Mouse (Mus musculus): Measurements from ENCODE around the gene Prkd3. TPM values are rescaled to one million over a fixed set of nuclear protein-coding genes. Genes with fewer than 3 reads are reported as not detected.

Gene Prkd3
- total and polyA plus RNA-seq, 3 experiments: 4.8 to 5.7 TPM; not detected in 1

- Histone ChIP-seq H3K36me3 (ENCODE audit: control insufficient read depth in 1 of 2, insufficient read depth in 2 of 2, low read length in 2 of 2) (no peaks in the 10 kb centered on the region), H3K27ac (ENCODE audit: control insufficient read depth, low read depth, low read length) (no peak overlapping the region), H3K9me3 (replicated peaks; ENCODE audit: insufficient read depth, low read length) (no peaks in the 10 kb centered on the region), H3K79me2 (ENCODE audit: control insufficient read depth, insufficient read depth, low read length, poor library complexity) (no peaks in the 10 kb centered on the region), H3K4me3 (ENCODE audit: control insufficient read depth in 1 of 2, insufficient read depth in 1 of 2, low read depth in 2 of 2, low read length in 2 of 2) (no peak overlapping the region), H3K4me1 (ENCODE audit: control insufficient read depth in 1 of 2, insufficient read depth in 2 of 2, low read length in 2 of 2) (no peaks in the 10 kb centered on the region), H3K9ac (ENCODE audit: control insufficient read depth, low read depth, low read length, poor library complexity, severe bottlenecking) (no peak overlapping the region), H3K27me3 (ENCODE audit: control insufficient read depth in 1 of 2, insufficient read depth in 2 of 2, low read length in 2 of 2) (no peaks in the 10 kb centered on the region)
- no peak for TF ChIP-seq EP300 (IDR thresholded peaks at IDR 0.05; ENCODE audit: low read depth in 1 of 2, low read length in 2 of 2)
- no peak for TF ChIP-seq TBP (IDR thresholded peaks at IDR 0.05; ENCODE audit: low read depth, low read length)
- no peak for TF ChIP-seq MYC (IDR thresholded peaks at IDR 0.05; ENCODE audit: low read depth, low read length)
- TF ChIP-seq POLR2AphosphoS5 (IDR thresholded peaks at IDR 0.05; ENCODE audit: borderline replicate concordance, low read depth, low read length): no peak
- TF ChIP-seq ZNF384 (IDR thresholded peaks at IDR 0.05; ENCODE audit: low read depth, low read length): no peak
- no peak for TF ChIP-seq JUND (IDR thresholded peaks at IDR 0.05; ENCODE audit: low read depth, low read length)
- TF ChIP-seq MAFK (IDR thresholded peaks at IDR 0.05; ENCODE audit: borderline replicate concordance, low read depth, low read length): no peak
- no peak for TF ChIP-seq GABPA (IDR thresholded peaks at IDR 0.05; ENCODE audit: low read depth, low read length)
- no peak for TF ChIP-seq TAL1 (IDR thresholded peaks at IDR 0.05; ENCODE audit: low read length)
- no peak for TF ChIP-seq RCOR1 (IDR thresholded peaks at IDR 0.05; ENCODE audit: low read depth, low read length)
- no peak for TF ChIP-seq MXI1 (IDR thresholded peaks at IDR 0.05; ENCODE audit: low read depth, low read length)
- DNase-seq (ENCODE audit: low read depth, low spot score): no peak
Measured at GRCm38 (mm10) chr17:78951225-78951624, 69.4 kb downstream of the Prkd3 start.

- H3K27ac ChIP-seq (ENCODE audit: control insufficient read depth, low read depth, low read length): no peak overlapping the region
- peaks cover 0 to 6% of the 10 kb centered on the region in 2 experiments; a peak in 2 of 4 replicates for H3K36me3 ChIP-seq (ENCODE audit: control insufficient read depth in 1 of 2, insufficient read depth in 2 of 2, low read length in 2 of 2)
- no peak overlapping the region for H3K9ac ChIP-seq (ENCODE audit: control insufficient read depth, low read depth, low read length, poor library complexity, severe bottlenecking)
- H3K4me1 ChIP-seq (ENCODE audit: control insufficient read depth in 1 of 2, insufficient read depth in 2 of 2, low read length in 2 of 2): peaks cover 3 to 7% of the 10 kb centered on the region in 2 experiments; a peak in 3 of 4 replicates
- H3K27me3 ChIP-seq (ENCODE audit: control insufficient read depth in 1 of 2, insufficient read depth in 2 of 2, low read length in 2 of 2): no peaks in the 10 kb centered on the region
- H3K9me3 ChIP-seq (replicated peaks; ENCODE audit: insufficient read depth, low read length): no peaks in the 10 kb centered on the region
- TF ChIP-seq ZNF384 (IDR thresholded peaks at IDR 0.05; ENCODE audit: low read depth, low read length): no peak
- no peak for TF ChIP-seq TBP (IDR thresholded peaks at IDR 0.05; ENCODE audit: low read depth, low read length)
- TF ChIP-seq UBTF (IDR thresholded peaks at IDR 0.05; ENCODE audit: borderline replicate concordance, insufficient read depth, low read depth, low read length): no peak
- TF ChIP-seq HCFC1 (IDR thresholded peaks at IDR 0.05; ENCODE audit: low read depth, low read length): no peak
- no peak for DNase-seq (ENCODE audit: low read depth, low spot score)
- H3K4me3 ChIP-seq (ENCODE audit: control insufficient read depth in 1 of 2, insufficient read depth in 1 of 2, low read depth in 2 of 2, low read length in 2 of 2): no peak overlapping the region
- no peaks in the 10 kb centered on the region for H3K79me2 ChIP-seq (ENCODE audit: control insufficient read depth, insufficient read depth, low read length, poor library complexity)
Measured at GRCm38 (mm10) chr17:78942579-78942978, 78.0 kb downstream of the Prkd3 start.

DNA sequence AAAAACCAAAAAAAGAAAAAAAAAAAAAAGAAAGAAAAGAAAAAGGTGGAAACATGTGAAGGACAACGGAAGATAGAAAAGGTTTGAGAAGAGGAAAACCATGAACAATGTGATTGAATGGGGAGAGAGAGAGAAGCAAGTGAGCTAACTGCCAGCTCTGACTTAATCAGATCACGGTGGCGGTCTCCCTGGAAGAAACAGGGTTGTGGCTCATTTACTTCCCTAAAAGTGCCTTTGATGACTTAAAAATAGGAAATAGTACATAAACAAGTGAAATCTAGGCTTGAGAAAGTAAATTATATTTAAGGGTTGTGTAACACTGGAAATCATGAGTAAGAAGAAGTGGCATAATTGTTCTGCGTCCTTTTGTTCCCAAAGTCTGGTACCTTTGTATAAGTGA is 81.7 kb downstream of the Prkd3 start:
- H3K4me3 ChIP-seq (ENCODE audit: control insufficient read depth in 1 of 2, insufficient read depth in 1 of 2, low read depth in 2 of 2, low read length in 2 of 2): no peak overlapping the region
- H3K9ac ChIP-seq (ENCODE audit: control insufficient read depth, low read depth, low read length, poor library complexity, severe bottlenecking): no peak overlapping the region
- DNase-seq (ENCODE audit: low read depth, low spot score): peak; percentile 78
- TF ChIP-seq GATA1 (IDR thresholded peaks at IDR 0.05; ENCODE audit: low read depth, low read length): peak; percentile 37; the same call in 1 of the 2 replicates
- peak; percentile 64; the same call in 1 of the 2 replicates for TF ChIP-seq MXI1 (IDR thresholded peaks at IDR 0.05; ENCODE audit: low read depth, low read length)
- peak; percentile 53; the same call in 1 of the 2 replicates for TF ChIP-seq ETS1 (IDR thresholded peaks at IDR 0.05; ENCODE audit: low read depth, low read length)
- no peak; a peak in 1 of 4 replicates for TF ChIP-seq EP300 (IDR thresholded peaks at IDR 0.05; ENCODE audit: low read depth in 1 of 2, low read length in 2 of 2)
- peak; percentile 55; the same call in 1 of the 2 replicates for TF ChIP-seq SIN3A (IDR thresholded peaks at IDR 0.05; ENCODE audit: low read length)
- TF ChIP-seq ZMIZ1 (IDR thresholded peaks at IDR 0.05; ENCODE audit: low read depth, low read length): no peak
- TF ChIP-seq RCOR1 (IDR thresholded peaks at IDR 0.05; ENCODE audit: low read depth, low read length): peak; percentile 79
- no peak for TF ChIP-seq NRF1 (IDR thresholded peaks at IDR 0.05; ENCODE audit: insufficient read depth, low read depth, low read length, poor library complexity, severe bottlenecking)
- no peak overlapping the region for H3K27ac ChIP-seq (ENCODE audit: control insufficient read depth, low read depth, low read length)
- peaks cover 8 to 11% of the 10 kb centered on the region in 2 experiments for H3K4me1 ChIP-seq (ENCODE audit: control insufficient read depth in 1 of 2, insufficient read depth in 2 of 2, low read length in 2 of 2)
- H3K36me3 ChIP-seq (ENCODE audit: control insufficient read depth in 1 of 2, insufficient read depth in 2 of 2, low read length in 2 of 2): peaks cover 5 to 24% of the 10 kb centered on the region in 2 experiments
- peaks cover 26% of the 10 kb centered on the region for H3K79me2 ChIP-seq (ENCODE audit: control insufficient read depth, insufficient read depth, low read length, poor library complexity)
- no peaks in the 10 kb centered on the region for H3K9me3 ChIP-seq (replicated peaks; ENCODE audit: insufficient read depth, low read length)
- H3K27me3 ChIP-seq (ENCODE audit: control insufficient read depth in 1 of 2, insufficient read depth in 2 of 2, low read length in 2 of 2): no peaks in the 10 kb centered on the region
